Mouse (Mus musculus) embryo, embryonic 11 days (tissue): Measurements from ENCODE around the gene Sun2.

Experiments
- DNase-seq: peaks from one replicate; pipeline ENCODE4 v3.0.0-alpha.2; 2015

Gene Sun2

DNA sequence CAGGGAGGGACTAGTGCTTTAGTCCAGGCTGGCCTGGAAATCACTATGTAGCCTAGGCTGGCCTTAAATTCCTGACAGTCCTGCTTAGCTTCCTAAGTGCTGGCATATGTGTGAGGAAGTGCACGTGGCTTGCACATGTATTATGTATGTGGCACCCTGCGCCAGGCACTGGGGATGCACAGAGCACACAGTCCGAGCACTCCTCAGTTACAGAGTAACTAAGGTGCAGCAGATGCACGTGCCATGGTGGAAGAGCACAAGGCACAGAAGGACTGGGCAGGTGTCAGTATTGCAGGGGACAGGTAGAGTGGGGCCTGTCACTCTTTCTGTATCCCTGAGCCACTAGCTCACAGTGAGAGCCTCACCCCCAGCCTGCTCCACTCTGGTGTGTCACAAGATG is 12.8 kb upstream of the Sun2 start:
- DNase-seq: no peak

GRCm38 (mm10) chr15:79753873-79754272 is 11.5 kb upstream of the Sun2 start:
- no peak for DNase-seq

DNA sequence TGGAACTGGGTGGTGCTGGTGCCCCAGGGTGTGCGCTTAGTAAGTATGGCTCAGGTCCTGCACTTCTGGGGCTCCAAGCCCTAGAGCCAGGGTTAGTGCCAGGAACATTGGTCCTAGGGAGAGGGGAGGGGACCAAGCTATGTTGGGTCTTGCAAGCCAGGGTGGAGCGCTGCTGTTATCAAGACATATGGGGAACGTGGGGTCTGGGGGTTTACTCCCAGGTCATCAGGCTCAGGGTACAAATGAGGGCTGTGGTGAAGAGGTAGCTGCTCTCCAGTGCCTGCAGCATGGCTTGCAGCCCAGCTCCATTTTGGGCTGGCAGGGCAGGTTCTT is 11.1 kb upstream of the Sun2 start:
- DNase-seq: no peak

- peak; percentile 71 for DNase-seq
These were observed 10.5 kb upstream of the Sun2 start for GRCm38 (mm10) chr15:79752742-79753419.

- no peak for DNase-seq
These were observed 9.4 kb upstream of the Sun2 start for GRCm38 (mm10) chr15:79751772-79752171.

GRCm38 (mm10) chr15:79750266-79750665 is 7.9 kb upstream of the Sun2 start:
- no peak for DNase-seq

DNA sequence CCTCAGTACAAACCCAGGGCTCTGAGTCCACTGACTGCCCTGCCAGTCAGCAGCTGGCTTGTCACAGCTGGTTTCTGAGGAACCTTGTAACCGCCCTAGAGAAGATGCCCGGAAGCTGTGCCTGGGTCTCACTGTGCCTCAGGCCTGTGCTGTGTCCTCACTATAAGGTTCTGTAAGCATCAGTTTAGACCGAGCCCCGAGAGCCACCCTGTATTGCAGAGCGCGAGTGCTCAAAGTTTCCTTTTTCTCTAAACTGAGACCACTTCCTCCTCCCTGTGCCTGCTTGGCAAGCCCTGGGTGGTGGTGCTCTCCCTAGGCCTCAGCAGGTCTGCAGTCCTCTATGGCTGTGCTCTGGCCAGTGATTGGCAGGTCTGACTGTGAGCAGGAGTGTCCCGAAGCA is 6.8 kb upstream of the Sun2 start:
- DNase-seq: no peak

- peak; percentile 49 for DNase-seq
These were observed 5.7 kb upstream of the Sun2 start for GRCm38 (mm10) chr15:79747998-79748397.

- DNase-seq: no peak
These were observed 3.5 kb upstream of the Sun2 start for GRCm38 (mm10) chr15:79745883-79746282.

GRCm38 (mm10) chr15:79745312-79745711 is 3.0 kb upstream of the Sun2 start:
- no peak for DNase-seq

GRCm38 (mm10) chr15:79744742-79745141 is 2.4 kb upstream of the Sun2 start:
- DNase-seq: no peak

DNA sequence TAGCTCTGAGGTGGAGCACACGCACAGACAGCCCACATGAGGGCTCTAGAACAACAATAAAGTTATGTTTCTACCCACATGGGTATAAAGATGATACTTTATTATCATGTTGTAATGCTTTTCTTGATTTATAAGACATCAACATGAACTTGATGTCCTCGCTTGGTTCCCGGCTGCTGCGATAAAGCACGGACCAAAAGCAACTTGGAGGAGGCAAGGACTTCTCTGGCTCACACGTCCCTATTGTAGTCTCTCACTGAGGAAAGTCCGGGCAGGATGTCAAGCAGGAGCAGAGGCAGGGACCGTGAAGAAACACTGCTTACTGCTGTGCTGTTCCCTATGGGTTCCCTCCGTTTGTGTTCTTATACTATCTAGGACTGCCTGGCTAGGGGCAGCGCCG is 1.7 kb upstream of the Sun2 start:
- no peak for DNase-seq

DNA sequence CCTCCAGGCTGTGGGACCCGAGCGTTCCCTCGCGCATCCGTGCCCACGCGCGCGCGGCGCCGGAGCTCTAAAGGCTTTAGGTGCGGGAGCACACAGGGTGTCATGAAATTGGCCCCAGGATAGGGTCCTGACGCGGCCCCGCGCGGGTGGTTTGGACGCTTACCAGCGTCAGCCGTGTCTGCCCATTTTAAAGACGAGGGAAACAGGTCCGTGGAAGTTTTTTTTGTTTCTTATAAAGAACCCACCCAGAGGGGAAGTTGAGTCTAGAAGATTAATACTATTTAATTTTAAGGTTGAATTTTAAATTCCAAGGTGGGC is 329 bp upstream of the Sun2 start:
- no peak for DNase-seq

DNA sequence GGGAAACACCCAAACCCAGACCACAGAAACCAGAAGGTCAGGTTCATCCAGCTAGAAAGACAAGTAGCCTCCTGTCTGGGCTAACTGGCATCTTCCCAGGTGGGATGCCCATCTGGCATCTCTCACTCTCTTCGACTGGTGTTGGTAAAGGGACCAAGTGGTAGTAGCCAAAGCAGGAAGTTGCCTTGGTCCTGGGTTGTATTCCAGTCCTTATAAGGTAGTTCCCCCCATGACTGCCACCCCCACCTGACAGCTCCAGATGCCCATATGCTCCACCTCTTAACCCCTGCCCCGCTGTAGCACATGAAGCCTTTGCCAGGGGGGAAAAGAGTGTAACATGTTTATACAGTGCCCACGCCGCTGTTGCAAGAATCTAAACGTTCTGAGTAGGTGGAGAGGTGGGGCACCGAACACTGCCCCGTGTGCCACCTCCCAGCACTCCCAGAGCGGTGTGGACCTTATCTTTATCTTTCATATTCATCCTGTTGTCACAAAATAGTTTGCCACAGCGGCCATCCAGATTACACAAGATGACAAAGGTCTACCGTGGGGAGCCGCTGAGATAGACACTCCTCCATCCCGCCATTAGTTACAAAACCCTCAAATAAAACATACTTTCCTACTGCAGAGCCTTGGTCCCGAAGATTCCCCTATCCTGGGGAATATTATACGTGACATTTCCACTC is 1.0 kb downstream of the Sun2 start:
- no peak for DNase-seq

DNA sequence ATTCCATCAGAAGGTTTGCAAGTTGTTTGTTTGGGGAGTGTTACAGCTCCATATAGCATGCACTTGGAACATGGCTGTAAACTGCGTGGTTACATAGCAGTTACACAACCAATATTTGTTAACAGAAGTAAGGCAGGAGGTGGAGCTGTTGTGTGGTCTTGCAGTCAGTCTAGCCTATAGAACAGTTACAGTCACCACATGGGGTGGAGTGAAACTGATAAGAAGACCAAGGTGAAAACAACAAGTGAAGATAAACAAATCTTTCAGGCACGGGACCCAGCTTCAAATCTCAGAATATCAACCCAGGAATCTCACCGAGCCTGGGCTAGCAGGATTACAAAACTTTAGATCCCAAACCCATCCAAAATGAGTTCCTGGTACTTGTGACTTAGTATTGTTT is 1.6 kb downstream of the Sun2 start:
- DNase-seq: no peak

DNA sequence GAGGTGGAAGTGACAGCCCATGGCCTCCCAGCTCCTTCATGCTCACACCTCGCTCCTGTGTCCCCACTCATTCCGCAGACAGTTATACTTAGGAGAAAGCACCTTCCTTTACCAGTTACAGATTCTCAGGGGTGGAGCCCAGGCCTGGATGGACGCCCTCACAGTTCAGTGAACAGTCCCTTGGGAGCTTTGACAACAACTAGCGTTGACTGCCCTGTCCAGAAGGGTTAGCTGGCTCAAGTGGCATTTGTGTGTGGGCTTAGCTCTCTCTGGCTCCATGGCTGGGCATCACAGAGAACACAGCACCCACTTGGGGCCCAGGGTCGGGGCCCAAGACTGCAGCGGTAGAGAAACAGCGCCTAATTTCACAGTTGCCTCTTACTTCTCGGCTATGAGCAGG is 8.0 kb downstream of the Sun2 start:
- no peak for DNase-seq

- no peak for DNase-seq
These were observed 8.7 kb downstream of the Sun2 start for GRCm38 (mm10) chr15:79733640-79734039.

DNA sequence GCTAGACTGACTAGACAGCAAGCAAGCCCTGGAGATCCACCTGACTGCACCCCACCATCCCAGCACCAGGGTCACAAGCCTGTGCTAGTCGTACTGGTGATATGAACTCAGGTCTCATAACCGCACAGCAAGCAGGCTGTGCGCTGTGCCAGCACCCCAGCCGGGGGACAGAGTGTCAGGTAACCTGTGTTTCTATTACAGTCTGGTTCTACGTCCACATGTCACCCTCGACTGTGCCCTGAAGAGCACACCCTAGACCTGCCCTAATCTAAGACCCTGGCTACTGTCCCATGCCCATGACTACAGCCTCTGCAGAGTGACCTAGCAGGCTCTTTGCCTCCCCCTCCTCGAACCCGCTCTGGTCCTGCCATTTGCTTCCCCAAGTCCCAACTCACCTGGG is 9.1 kb downstream of the Sun2 start:
- DNase-seq: no peak

GRCm38 (mm10) chr15:79731554-79731953 is 10.8 kb downstream of the Sun2 start:
- DNase-seq: no peak

DNA sequence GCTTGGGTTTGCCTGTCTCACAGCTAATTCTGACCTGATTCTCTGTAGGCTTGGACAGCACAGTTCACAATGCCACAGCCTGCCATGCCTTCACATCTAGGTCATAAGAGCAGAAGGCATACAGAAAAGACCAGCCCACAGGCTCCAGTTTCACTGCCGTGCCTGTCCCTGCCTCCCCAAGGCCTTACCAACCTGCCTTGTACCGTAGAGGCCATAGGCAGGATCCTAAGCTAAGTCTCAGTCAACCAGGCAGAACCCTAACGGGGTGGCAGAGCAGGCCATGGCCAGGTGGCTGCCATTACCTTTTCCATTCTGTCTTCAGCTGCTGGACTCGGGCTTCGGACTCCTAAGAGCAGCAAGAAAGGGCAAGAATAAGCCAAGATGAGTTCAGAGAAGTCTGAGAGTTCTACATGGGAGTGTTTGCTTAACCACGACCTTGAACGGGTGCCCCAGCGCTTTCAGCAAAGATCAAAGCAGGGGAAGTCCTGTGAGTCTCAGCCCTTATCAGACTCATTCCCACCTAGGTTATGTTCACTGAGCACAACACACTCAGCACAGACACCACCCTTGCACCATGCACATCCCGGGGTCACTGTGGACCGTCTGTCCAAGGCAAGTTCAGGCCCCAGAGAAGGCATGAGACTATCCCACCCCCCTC is 13.5 kb downstream of the Sun2 start:
- DNase-seq: no peak

GRCm38 (mm10) chr15:79728311-79728710 is 14.0 kb downstream of the Sun2 start:
- DNase-seq: no peak

- no peak for DNase-seq
These were observed 14.5 kb downstream of the Sun2 start for GRCm38 (mm10) chr15:79727840-79728239.

DNA sequence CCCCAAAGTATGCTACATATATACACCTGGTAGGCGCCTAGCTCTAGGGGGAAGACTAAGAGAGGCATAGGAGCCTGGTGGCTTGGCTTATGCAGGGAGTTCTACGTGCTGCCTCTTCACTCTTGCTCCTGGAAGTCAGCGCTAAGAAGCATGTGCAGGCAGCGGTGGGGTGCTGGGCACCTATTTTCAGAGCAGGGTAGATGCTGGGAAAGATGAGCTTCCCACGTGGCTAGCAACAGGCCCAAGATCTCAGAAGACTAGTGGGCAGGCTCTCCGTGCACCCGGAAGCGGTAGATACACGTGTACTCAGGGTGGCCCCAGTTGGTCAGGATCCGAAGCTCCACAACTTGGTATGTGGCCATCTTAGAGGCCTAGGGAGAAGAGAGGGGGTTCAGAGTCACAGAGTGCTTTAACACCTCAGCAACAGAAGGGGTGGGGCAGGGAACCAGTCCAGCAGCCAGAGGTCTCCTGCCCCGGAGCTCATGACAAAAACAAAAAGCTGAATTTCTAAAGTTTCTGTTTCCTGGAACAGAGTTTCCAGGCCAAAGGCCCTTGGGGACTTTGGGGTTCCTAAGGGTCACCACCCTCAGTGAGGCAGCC is 17.0 kb downstream of the Sun2 start:
- no peak for DNase-seq

GRCm38 (mm10) chr15:79723439-79723838 is 18.9 kb downstream of the Sun2 start:
- DNase-seq: peak; percentile 49
